Mouse (Mus musculus) kidney, postnatal 14 days (tissue): Measurements from ENCODE around the gene Dip2c.

Source experiments
- DNase-seq: peaks from one replicate; pipeline ENCODE4 v3.0.0; 2022; ENCODE audit warnings: mixed read lengths

Dip2c gene

GRCm38 (mm10) chr13:9684153-9684923 is 408.0 kb downstream of the Dip2c start:
- DNase-seq: no peak

- no peak for DNase-seq
Observed at GRCm38 (mm10) chr13:9686261-9686660, 409.9 kb downstream of the Dip2c start.

- DNase-seq: no peak
Observed at GRCm38 (mm10) chr13:9686765-9687164, 410.4 kb downstream of the Dip2c start.

GRCm38 (mm10) chr13:9689366-9689765 is 413.0 kb downstream of the Dip2c start:
- DNase-seq: no peak

- no peak for DNase-seq
Observed at GRCm38 (mm10) chr13:9692876-9693275, 416.5 kb downstream of the Dip2c start.

- no peak for DNase-seq
Observed at GRCm38 (mm10) chr13:9694651-9695050, 418.3 kb downstream of the Dip2c start.

- DNase-seq: no peak
Observed at GRCm38 (mm10) chr13:9695403-9695802, 419.1 kb downstream of the Dip2c start.

- DNase-seq: no peak
Observed at GRCm38 (mm10) chr13:9695809-9696208, 419.5 kb downstream of the Dip2c start.

- no peak for DNase-seq
Observed at GRCm38 (mm10) chr13:9697340-9697739, 421.0 kb downstream of the Dip2c start.

- DNase-seq: no peak
Observed at GRCm38 (mm10) chr13:9702615-9703235, 426.4 kb downstream of the Dip2c start.

- no peak for DNase-seq
Observed at GRCm38 (mm10) chr13:9706720-9707119, 430.4 kb downstream of the Dip2c start.

GRCm38 (mm10) chr13:9708433-9709240 is 432.3 kb downstream of the Dip2c start:
- DNase-seq: no peak

- no peak for DNase-seq
Observed at GRCm38 (mm10) chr13:9712409-9712808, 436.1 kb downstream of the Dip2c start.

GRCm38 (mm10) chr13:9712971-9713370 is 436.6 kb downstream of the Dip2c start:
- no peak for DNase-seq

GRCm38 (mm10) chr13:9713462-9714134 is 437.3 kb downstream of the Dip2c start:
- DNase-seq: no peak

GRCm38 (mm10) chr13:9715224-9715623 is 438.9 kb downstream of the Dip2c start:
- DNase-seq: no peak
